38 mouse cellular contexts compared by ENCODE assay signal in genomic region chr9:107955613-107956289, GRCm38 (mm10). TPM values are rescaled to one million over a fixed set of nuclear protein-coding genes. Genes with fewer than 3 reads are reported as not detected.
DNase-seq lines count a peak whose midpoint lies in the region; ATAC-seq and TF ChIP-seq lines count a peak whose summit lies in the region.
"Had no signal": no experiment of that assay in that cellular context is flagged by ENCODE, and none has a peak within 500 bp of the region (broad histone marks: within the 10 kb centered on the region; RNA-seq: fewer than 3 reads in every experiment).

No protein-coding gene starts in this region.

- H3K9ac ChIP-seq in heart, embryonic 15.5 days, result 0 out of 2 replicates have a peak overlapping the region, but pooled peaks have one; percentile 1
- H3K9ac ChIP-seq in forebrain, postnatal 0 days, result no peak overlapping the region
- H3K9ac ChIP-seq: forebrain, embryonic 13.5 days; hindbrain, embryonic 12.5 days; liver, embryonic 15.5 days; midbrain, embryonic 13.5 days; neural tube, embryonic 15.5 days had no signal

- H3K36me3 ChIP-seq in heart, embryonic 15.5 days, result peaks cover 10% of the 10 kb centered on the region; the same call in 1 of the 2 replicates
- peaks cover 10% of the 10 kb centered on the region for H3K36me3 ChIP-seq in forebrain, postnatal 0 days (ENCODE audit: insufficient read depth)

- no peak overlapping the region for H3K4me2 ChIP-seq in heart, embryonic 15.5 days
- H3K4me2 ChIP-seq in forebrain, postnatal 0 days (ENCODE audit: low read depth), result no peak overlapping the region
- H3K4me2 ChIP-seq: forebrain, embryonic 13.5 days; hindbrain, embryonic 12.5 days; liver, embryonic 15.5 days; midbrain, embryonic 13.5 days; neural tube, embryonic 15.5 days had no signal

- H3K9me3 ChIP-seq in heart, embryonic 15.5 days (replicated peaks), result no peaks in the 10 kb centered on the region
- no peaks in the 10 kb centered on the region for H3K9me3 ChIP-seq in forebrain, postnatal 0 days (ENCODE audit: low read length)
- H3K9me3 ChIP-seq: forebrain, embryonic 13.5 days; hindbrain, embryonic 12.5 days; liver, embryonic 15.5 days; midbrain, embryonic 13.5 days; neural tube, embryonic 15.5 days had no signal

- peaks cover 10% of the 10 kb centered on the region for H3K4me1 ChIP-seq in heart, embryonic 15.5 days (replicated peaks)
- 0 out of 2 replicates have a peak, but pooled peaks cover 4% of the 10 kb centered on the region for H3K4me1 ChIP-seq in forebrain, postnatal 0 days (ENCODE audit: insufficient read depth)

- 63% methylated on average over 6 of the region's 6 CpGs for WGBS in heart, embryonic 15.5 days
- WGBS in forebrain, postnatal 0 days, result 89% methylated on average over 6 of the region's 6 CpGs

- no peak for ATAC-seq in heart, embryonic 15.5 days (replicated peaks; ENCODE audit: insufficient number of reproducible peaks, insufficient read depth, low FRiP score, low read depth)
- ATAC-seq in forebrain, postnatal 0 days, result no peak
- ATAC-seq: forebrain, embryonic 13.5 days; intestine, embryonic 16.5 days; midbrain, embryonic 13.5 days had no signal

- H3K4me3 ChIP-seq in heart, embryonic 15.5 days, result no peak overlapping the region
- no peak overlapping the region for H3K4me3 ChIP-seq in forebrain, postnatal 0 days (ENCODE audit: low read depth, low read length)
- H3K4me3 ChIP-seq: erythroblast, embryonic 14.5 days; forebrain, embryonic 13.5 days; hindbrain, embryonic 12.5 days; liver, embryonic 15.5 days; midbrain, embryonic 13.5 days; neural tube, embryonic 15.5 days had no signal

- no peak for TF ChIP-seq CTCF in forebrain, postnatal 0 days (IDR thresholded peaks at IDR 0.05; ENCODE audit: low read depth)

- no peak for DNase-seq in heart, adult 8-10 months (ENCODE audit: low spot score)
- DNase-seq in lung, postnatal 14 days, result peak; percentile 26
- DNase-seq in lung, adult 18-20 months, result no peak
- DNase-seq in adipocyte (ENCODE audit: low spot score), result peak; percentile 80
- DNase-seq in forebrain, postnatal 0 days, result no peak
- no peak for DNase-seq in natural killer cell, adult 2 months (ENCODE audit: low spot score in 2 of 2)
- DNase-seq: B cell, adult 2 months; cerebellum, adult 2 months; cerebellum, postnatal 14 days; kidney, adult 8-10 months; liver; retina, postnatal 1 day; right cerebral cortex, postnatal 14 days had no signal

- H3K27ac ChIP-seq in heart, embryonic 15.5 days, result no peak overlapping the region
- no peak overlapping the region for H3K27ac ChIP-seq in forebrain, postnatal 0 days (ENCODE audit: low read depth, low read length)
- H3K27ac ChIP-seq: forebrain, embryonic 13.5 days; hindbrain, embryonic 12.5 days; kidney, postnatal 0 days; liver, embryonic 15.5 days; macrophage; midbrain, embryonic 13.5 days; neural tube, embryonic 15.5 days had no signal

- H3K27me3 ChIP-seq in heart, embryonic 15.5 days, result no peaks in the 10 kb centered on the region
- H3K27me3 ChIP-seq in forebrain, postnatal 0 days (ENCODE audit: insufficient read depth, low read length), result no peaks in the 10 kb centered on the region
- H3K27me3 ChIP-seq: CH12.LX; forebrain, embryonic 13.5 days; hindbrain, embryonic 12.5 days; liver, embryonic 15.5 days; midbrain, embryonic 13.5 days; neural tube, embryonic 15.5 days had no signal

RNA-seq across cellular contexts. Expression of gene Traip, which starts 5.8 kb away (rescaled TPM):
- polyA plus RNA-seq in heart, embryonic 15.5 days (2015; fragmentation: Nextera tagmentation; extraction: Ambion mirVana), result 10.1 and 13.0 TPM in 2 replicates
- 1 to 10 TPM in 1 of 4 experiments, under 1 TPM in 3; 0.33 to 1.6 (median 0.80) TPM for total RNA-seq in heart, adult 8-10 months (2022)
- 11.0 and 15.7 TPM in 2 replicates for total RNA-seq in forebrain, postnatal 0 days (2014; rRNA removed)
- 11.2 TPM in 2 replicates for polyA plus RNA-seq in forebrain, postnatal 0 days (2015; fragmentation: Nextera tagmentation; extraction: Ambion mirVana)

RNA-seq across cellular contexts. Expression of gene Uba7, which starts 19.6 kb away (rescaled TPM):
- polyA plus RNA-seq in heart, embryonic 15.5 days (2015; fragmentation: Nextera tagmentation; extraction: Ambion mirVana), result 22.6 and 32.8 TPM in 2 replicates
- total RNA-seq in heart, adult 8-10 months (2022), result 10 to 100 TPM in 3 of 4 experiments, 1 to 10 TPM in 1; 8.8 to 20.8 (median 13.5) TPM
- 3.5 and 4.0 TPM in 2 replicates for total RNA-seq in forebrain, postnatal 0 days (2014; rRNA removed)
- 4.5 and 4.8 TPM in 2 replicates for polyA plus RNA-seq in forebrain, postnatal 0 days (2015; fragmentation: Nextera tagmentation; extraction: Ambion mirVana)

RNA-seq across cellular contexts. Expression of gene Camkv, which starts 20.3 kb away (rescaled TPM):
- polyA plus RNA-seq in heart, embryonic 15.5 days (2015; fragmentation: Nextera tagmentation; extraction: Ambion mirVana), result 0.20 and 0.77 TPM in 2 replicates
- total RNA-seq in heart, adult 8-10 months (2022), result under 1 TPM in 2 of 4 experiments, not detected in 2; 0.16 to 0.66 TPM
- 228 and 329 TPM in 2 replicates for total RNA-seq in forebrain, postnatal 0 days (2014; rRNA removed)
- polyA plus RNA-seq in forebrain, postnatal 0 days (2015; fragmentation: Nextera tagmentation; extraction: Ambion mirVana), result 194 and 197 TPM in 2 replicates
- total RNA-seq: CH12.LX; heart, postnatal 25 days had no signal
- polyA plus RNA-seq: macrophage had no signal

RNA-seq across cellular contexts. Expression of gene Gm20661, which starts 27.1 kb away (rescaled TPM):
- 2.8 and 4.3 TPM in 2 replicates for polyA plus RNA-seq in heart, embryonic 15.5 days (2015; fragmentation: Nextera tagmentation; extraction: Ambion mirVana)
- total RNA-seq in heart, adult 8-10 months (2022), result under 1 TPM in 1 of 4 experiments, not detected in 3; 0.25 TPM
- 0.46 TPM in 1 of 2 replicates, not detected in the other for total RNA-seq in forebrain, postnatal 0 days (2014; rRNA removed)
- polyA plus RNA-seq in forebrain, postnatal 0 days (2015; fragmentation: Nextera tagmentation; extraction: Ambion mirVana), result 0.12 and 0.20 TPM in 2 replicates
- total RNA-seq: CH12.LX had no signal
- polyA plus RNA-seq: small intestine, adult 2 months had no signal

RNA-seq across cellular contexts. Expression of gene Actl11, which starts 27.5 kb away (rescaled TPM):
- not detected in 2 replicates for polyA plus RNA-seq in heart, embryonic 15.5 days (2015; fragmentation: Nextera tagmentation; extraction: Ambion mirVana)
- not detected for total RNA-seq in heart, adult 8-10 months (2022)
- total RNA-seq in forebrain, postnatal 0 days (2014; rRNA removed), result not detected in 2 replicates
- not detected in 2 replicates for polyA plus RNA-seq in forebrain, postnatal 0 days (2015; fragmentation: Nextera tagmentation; extraction: Ambion mirVana)
- total RNA-seq: adrenal gland, adult 18-20 months; adrenal gland, postnatal 4 days; CH12.LX; ES-E14; heart, postnatal 25 days; layer of hippocampus, postnatal 10 days; left cerebral cortex, adult 18-20 months; left cerebral cortex, postnatal 14 days; megakaryocyte-erythroid progenitor cell, adult 5-6 weeks had no signal
- polyA plus RNA-seq: cerebellum, adult 2 months; cortical plate, adult 2 months; embryonic facial prominence, embryonic 14.5 days; erythroblast, embryonic 14.5 days; forebrain, embryonic 13.5 days; heart, embryonic 14.5 days; hindbrain, embryonic 12.5 days; intestine, embryonic 16.5 days; kidney, postnatal 0 days; limb, embryonic 11.5 days; liver, embryonic 15.5 days; macrophage; midbrain, embryonic 13.5 days; neural tube, embryonic 15.5 days; small intestine, adult 2 months; stomach, embryonic 14.5 days had no signal

Comparison
In these comparisons a context has a peak if more than half of its experiments do, and no peak if none do; other contexts are left out.
1. DNase-seq: peak in lung, postnatal 14 days (single experiment) and adipocyte (single experiment); none in heart, adult 8-10 months (single experiment), lung, adult 18-20 months (0 of 2), forebrain, postnatal 0 days (single experiment) and natural killer cell, adult 2 months (0 of 2).
2. RNA of gene Camkv, which starts 20.3 kb away (total RNA-seq): 228 to 329 TPM in forebrain, postnatal 0 days; 0.16 to 0.66 TPM in heart, adult 8-10 months; every median in the first group is over 100 times any median in the second.